Mouse (Mus musculus) embryo, embryonic 9.5 days (tissue): Measurements from ENCODE around the gene Sorbs1.

Experiments
- DNase-seq: peaks from one replicate; pipeline ENCODE4 v3.0.0-alpha.2; 2017; ENCODE audit errors: extremely low spot score

Sorbs1 gene

DNA sequence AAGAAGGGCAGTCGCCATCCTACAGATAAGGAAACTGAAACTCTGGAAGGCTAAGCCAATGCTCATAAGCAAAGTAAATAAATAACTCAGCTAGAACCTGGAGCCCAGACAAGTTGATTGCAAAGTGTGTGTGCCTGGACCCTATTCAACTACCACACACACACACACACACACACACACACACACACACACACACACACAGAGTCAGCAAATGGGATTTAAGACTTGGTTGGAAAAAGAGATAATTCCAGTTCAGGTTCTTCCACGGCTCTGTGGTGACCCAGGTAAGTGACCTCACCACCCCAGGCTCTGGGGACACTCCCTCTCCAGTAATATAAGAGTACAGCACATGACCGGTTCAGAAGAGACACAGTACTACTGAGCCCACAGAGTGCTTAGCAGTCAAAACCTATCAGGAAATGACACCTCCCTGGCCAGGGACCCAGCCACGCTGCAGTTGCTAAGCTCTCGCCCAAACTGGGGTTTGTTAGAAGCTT lies 36.1 kb downstream of the Sorbs1 start:
- DNase-seq: no peak

DNA sequence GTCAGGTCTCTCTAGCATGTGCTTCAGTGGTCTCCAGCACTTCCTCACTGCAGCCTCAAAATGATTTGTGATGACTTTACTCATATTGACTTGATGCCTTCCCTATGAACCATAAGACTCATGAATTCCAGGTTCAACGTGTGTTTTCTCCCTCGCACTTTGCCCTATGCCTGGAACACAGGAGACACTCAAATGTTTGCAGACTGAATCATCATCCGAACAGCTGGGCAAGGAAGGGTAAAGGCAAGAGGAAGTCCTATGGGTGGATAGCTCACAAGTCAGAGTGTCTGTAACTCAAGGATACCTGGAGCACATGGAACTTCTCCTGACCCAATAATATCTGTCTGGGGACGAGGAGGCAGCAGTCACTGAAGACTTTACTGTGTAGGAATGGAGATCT lies 37.1 kb downstream of the Sorbs1 start:
- no peak for DNase-seq

DNA sequence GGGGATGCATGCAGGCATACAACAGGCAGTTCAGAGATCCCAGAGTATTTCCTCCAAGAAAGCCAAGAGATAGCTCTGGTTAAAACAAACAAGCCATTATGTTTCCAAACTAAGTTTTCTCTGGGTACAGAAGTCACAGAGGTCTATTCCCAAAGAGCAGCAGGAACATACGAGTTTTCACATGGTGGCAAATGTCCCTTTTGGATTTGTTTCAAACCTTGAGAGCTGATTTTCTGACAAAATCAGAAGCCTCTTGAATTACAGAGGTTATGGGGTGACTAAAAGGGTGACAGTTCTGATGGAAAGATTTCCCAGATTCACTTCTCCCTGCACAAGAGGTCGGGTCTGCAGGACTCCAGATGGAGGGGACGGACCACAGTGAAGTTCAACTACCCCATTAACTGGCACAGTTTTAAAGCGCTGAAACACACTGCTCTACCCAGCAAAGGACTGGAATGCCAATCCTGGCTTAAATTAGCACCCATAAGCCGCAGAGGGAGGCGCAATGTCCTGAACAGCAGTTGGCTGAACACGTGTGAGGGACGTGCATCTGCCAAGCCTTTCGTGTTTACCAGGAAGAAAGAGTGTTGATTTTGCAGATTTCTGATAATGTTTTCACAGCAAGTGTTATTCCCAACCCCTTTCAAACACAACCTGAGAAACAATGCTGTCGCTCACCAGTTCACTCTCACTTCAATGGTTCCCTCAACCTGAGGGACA lies 41.9 kb downstream of the Sorbs1 start:
- no peak for DNase-seq

DNA sequence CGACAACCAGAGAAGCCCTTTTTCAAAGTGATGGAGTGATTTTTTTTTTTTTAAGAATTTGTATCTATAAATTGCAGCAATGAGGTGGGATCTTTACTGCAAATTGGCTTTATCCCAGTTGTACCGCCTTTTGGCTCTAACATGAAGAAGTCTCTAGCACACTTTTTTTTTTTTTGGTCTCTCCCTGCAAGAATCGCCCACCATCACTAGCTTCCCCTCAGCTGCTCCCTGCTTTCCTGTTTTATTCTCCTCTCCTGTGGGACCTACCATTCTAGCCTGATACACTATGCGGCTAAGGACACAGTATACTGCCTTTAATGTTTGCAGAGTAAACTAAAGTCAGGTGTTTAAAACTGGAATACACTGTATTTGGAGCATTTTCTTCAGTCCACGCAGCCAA lies 43.8 kb downstream of the Sorbs1 start:
- no peak for DNase-seq

DNA sequence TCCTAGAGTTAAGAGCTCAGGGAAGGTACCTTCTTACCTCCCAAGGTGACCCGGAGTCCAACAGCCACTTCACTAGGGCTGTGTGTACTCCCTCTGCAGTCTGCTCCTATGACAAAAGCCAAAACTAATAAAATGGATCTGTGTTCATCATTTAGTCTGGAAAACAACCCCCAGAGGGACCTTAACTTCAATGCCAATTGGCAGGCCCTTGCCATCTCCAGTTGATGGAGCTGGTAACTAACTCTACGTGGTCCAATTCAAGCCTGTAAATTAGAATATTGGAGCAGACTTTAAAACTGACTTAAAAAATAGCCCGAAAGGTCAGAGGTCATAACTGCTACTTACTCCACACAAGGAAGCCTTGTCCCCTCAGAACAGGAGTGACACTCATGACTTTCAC lies 45.3 kb downstream of the Sorbs1 start:
- DNase-seq: no peak

DNA sequence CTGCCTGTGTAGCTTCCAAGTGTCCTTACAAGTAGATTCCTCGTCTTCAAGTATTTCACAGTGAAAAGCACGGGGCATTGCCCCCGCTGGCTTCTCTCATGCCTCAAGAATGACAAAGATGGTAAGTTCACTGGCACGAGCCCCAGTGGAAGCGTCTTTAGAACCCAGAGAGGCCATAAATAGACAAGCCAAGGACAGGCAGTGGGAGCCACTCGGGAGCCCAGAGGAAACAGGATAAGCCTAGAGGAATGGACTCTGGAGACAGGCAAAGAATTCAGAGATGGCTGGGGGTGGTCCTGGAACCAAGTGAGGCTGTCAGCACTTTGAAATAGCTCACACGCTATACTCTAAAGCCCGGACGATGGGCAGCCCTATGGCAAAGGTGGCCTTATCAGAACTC lies 45.8 kb downstream of the Sorbs1 start:
- no peak for DNase-seq

DNA sequence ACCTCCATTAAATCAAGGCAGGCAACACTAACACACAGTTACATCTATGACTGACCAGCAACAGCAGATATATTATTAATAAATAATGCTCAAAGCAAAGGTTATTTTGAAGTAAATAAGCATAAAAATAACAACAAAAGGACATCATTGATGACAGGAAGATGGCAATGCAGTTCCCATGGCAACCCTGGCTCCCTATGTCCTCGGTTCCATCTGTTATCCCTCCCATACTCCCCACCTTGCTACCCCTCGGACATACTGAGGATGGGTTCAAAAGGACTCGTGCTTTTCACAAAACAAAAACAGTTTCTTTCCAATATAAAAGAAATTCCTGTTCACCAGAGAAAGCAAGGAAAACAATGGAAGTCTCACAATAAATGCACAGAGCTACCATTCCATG lies 48.2 kb downstream of the Sorbs1 start:
- no peak for DNase-seq

DNA sequence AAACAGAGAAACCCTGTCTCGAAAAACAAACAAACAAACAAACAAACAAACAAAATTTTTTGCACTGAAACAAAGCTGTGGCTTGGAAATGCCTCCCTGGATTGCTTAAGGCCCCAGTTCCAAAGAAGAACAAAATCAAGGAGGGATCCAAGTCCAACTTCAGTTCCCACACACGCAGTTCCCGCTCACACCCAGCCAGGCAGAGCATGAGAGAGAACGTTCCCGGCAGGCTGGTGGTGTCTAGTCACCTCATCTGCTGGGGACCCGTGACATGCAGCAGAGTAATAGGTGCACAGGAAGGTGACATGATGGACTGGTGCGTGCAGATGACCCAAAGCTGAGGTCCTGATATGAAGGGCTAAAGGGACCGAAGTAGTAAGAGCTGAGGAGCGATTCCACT lies 49.2 kb downstream of the Sorbs1 start:
- no peak for DNase-seq

DNA sequence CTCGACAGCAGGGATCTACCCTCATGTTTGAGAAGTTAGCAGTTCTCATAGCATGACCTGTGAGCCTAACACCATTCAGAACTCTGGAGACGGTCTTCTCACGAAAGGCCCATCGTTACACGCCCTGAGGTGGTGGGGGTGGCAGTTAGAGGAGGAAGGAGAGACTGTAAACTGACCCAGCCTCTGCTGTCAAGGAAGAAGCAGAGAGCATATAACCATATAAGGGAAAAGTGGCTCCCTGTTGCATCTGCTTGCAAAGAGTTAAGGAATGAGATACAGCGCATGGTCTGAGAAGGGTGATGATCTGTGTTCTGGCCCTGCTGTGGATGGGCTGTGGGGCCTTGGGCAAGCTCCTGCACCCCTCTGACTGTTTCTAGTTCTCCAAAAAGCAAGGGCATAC lies 50.7 kb downstream of the Sorbs1 start:
- peak; percentile 14 for DNase-seq

DNA sequence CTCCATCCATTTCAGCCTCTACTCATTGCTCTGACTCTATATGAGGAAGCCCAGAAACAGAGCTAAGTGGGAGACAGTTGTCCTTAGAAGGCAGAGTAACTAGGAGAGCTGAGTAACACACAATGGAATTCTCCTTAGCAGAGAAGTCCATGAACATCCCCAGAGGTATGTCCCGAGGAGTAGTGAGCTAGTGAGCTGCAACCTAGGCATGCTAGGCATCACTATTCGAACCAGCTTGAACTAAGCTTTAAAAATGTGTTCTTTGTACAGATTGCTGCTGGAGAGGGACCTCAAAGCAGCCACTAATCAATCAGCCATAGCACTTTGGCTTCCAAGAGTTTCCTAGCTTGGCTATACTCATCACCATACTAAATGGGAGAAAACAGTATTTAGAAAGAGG lies 51.1 kb downstream of the Sorbs1 start:
- DNase-seq: no peak

DNA sequence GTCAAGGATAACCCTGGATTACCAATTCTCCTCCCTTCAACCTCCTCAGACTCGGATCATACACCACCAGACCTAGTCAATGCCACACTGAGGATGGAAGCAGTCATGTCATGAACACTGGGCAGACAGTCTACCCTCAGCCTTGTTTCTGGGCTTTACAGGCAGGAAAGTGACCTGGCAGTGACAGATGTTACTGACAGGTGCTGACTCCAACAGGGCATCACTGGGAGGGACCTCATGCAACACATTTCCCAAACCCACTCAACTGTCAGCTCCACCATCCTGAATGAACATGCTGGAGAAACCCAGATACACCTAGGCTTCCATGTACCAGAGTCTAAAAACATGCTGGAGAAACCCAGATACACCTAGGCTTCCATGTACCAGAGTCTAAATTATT lies 51.9 kb downstream of the Sorbs1 start:
- no peak for DNase-seq

DNA sequence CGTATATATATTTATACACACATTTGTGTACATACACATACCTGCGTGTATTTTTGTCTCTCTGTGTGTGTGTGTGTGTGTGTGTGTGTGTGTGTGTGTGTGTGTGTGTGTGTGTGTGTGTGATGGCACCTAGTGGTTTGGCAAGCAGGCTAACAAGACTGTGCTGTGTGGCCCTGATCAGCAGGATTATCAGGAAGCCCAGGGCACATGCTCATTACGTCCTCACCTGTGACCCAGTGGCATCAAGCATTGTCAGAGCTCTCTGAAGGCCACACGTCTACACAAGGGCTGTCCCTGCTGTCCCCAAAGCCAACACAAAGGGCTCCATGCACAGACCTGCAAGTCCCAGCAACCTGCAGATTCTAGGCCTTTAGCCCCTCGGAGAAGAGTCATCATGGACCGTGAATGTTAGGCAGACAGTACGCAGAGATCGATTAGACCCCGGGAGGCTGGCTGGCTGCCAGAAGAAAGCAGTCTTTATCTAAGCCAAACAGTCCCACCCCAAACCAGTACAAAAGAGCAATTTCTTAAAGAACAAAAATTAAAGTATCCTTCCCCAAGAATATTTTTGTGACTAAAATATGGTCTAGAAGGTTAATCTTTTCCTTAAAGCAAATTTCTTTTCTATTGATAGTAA lies 52.6 kb downstream of the Sorbs1 start:
- no peak for DNase-seq

DNA sequence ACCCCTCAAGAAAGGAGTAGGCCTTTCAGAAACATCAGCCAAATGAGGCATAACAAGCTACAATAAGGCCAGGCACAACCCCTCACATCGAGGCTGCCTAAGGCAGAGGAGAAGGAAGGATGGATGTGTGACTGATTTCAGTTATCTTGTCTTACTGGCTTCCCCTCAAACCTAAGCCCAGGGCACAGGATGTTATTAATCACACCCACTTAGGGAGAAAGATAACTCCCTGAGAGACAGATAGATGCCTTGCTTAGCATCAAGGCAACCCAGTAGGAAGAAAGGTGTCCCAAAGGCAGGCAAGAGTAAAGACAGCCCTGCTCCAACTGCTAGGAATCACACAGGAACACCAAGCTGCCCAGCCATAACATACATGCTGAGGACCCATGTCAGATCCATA lies 54.2 kb downstream of the Sorbs1 start:
- DNase-seq: no peak

DNA sequence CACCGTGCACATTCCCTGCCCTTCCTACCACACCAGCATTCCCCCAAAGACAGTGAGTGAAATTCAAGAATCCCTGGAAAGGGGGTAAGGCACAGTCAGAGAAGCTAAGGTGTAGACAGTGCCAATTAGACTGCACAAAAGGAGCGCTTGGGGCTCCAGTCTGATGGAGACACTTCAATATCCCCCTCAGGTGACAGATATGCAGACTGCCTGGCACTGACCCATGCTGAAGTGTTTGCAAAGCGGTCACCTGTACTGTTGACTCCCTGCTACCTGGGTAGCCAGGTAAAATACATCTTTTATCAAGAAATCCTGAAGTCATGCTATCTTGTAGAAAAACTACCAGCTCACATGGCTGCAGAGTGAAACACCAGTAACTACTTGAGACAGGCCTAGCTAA lies 54.8 kb downstream of the Sorbs1 start:
- no peak for DNase-seq

DNA sequence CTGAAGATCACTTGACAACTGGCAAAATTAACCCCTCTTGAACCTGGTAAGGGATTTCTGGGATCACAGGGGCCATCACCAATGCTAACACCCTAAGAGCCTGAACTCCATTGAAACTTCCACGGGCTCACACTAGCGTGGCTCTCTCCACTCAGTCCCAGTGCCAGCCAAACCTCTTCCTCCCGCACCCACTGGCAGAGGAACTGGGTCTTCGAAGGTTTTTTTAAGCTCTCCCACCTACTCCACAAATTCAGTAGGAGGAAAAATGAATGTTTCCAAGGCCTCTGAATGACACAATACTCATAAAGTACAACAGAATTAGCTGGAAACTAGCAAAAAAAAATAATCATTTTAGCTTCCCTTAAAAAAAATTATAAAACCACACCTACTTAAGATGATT lies 58.3 kb downstream of the Sorbs1 start:
- DNase-seq: no peak

DNA sequence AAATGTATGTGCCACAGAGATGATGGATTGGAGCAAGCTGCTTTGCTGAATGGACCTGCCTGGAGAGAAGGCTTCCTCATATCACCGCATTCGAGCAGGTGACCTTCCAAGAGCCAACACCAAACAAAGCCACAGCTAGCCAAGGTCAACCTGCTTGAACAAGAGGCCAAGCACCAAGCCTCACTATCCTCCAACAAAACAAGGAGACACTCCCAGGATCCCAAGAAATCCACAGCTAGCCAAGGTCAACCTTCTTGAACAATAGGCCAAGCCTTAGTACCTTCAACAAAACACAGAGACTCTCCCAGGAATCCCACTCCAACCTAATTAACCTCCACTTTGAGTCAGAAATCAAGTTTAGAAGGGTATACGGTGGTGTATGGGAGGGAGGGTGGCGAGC lies 59.5 kb downstream of the Sorbs1 start:
- DNase-seq: no peak

DNA sequence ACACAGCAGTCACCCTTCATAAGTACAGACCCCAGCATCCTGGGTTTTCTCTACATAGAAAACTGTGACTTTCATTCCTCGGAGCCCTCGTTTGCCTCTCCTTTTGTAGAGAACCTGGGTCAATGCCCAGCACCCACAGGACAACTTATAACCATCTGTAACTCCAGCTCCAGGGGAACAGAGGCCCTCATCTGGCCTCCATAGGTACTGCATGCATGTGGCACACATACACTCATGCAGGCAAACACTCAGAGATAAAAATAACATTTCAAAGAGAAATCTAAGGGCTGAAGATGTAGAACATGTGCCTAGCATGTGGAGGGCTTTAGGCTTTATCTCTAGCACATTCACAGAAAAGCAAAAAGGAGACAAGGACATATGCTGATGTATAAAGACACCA lies 61.4 kb downstream of the Sorbs1 start:
- DNase-seq: no peak

DNA sequence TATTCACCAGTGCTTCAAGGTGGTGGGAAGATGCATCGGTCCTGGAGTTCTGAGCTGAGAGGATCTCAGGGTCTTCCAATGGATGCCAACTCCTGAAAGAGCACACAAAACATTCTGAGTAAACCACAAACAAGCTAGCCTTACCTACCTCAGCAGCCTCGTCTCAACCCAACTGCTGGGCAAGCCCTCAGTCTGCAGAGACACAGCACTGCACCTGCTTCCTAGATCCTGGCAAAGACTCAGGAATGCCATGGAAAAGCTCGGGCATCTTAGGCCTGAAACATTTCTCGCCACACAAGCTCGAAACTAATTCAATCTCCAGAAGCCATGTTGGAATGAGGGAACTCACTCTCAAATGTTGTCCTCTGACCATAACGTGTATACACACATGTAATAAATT lies 62.3 kb downstream of the Sorbs1 start:
- no peak for DNase-seq

DNA sequence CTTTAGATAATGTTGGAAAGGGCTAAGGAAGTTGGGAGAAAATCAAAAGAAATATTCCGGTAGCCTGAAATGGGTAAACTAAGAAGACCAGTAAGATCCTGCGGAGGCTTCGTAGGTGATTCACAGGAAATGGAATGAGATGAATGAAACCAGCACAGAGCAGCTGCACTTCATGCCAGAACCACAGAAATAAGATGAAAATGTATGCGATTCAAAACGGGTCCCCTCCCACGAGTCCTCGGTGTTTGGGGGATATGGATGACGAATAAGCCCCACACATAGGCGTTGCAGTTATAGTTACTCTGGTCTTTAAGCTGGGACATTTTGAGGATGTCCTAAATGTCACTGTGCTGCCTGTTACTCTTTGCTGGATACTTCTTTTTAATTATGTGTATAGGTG lies 67.1 kb downstream of the Sorbs1 start:
- no peak for DNase-seq

DNA sequence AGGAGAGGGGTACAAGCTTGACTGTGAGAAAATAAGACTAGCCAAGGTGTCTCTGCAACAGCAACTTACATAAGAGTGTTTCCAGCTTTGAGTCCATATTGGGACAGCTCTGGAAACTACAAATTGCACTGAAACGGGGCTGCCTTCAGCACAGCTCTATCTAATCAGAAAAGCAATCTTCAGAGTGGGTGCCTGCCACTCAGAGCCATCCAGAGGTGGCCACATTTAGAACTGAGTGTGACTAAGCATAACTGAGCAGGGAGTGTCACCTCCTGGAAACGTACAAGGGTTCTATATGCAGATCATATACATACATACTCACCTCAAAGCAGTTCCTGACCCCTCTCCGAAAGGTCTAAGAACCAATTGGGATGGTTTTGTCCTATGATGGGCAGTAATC lies 71.2 kb downstream of the Sorbs1 start:
- DNase-seq: no peak

DNA sequence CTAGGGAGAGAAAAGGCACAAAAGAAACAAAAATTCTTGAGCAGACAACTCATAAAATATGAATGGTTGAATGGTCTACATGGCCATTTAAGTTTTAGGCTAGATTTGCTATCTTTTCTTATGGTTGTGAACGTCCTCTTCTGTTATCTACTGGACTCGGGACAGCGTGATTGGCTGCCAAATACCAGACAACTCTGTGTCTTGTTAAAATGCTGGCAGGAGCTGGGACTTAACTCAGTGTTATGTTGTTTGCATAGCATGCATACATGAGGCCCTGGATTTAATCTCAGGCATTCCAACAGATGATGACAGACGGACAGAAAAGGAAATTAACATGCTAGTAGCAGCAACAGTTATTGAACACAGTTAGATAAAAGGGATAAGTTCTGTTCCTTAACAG lies 72.6 kb downstream of the Sorbs1 start:
- DNase-seq: no peak

DNA sequence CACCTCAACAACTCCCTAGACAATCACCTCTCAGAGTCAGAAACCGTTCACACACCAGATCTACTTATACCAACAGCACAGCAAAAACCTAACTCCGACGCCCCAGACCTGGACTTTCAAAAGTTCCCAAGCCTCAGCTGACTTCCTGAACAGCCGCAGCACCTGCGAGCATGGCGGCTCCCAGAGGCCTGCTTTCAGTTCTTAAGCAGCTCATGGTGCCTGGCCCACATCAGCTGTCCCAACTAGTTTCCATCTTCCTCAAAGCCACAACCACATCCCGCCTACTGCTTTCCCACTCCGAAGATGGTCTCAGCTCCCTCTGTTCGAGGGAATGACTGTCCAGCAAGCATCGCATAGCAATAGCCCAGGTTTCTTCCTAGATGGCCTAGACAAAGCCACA lies 74.7 kb downstream of the Sorbs1 start:
- no peak for DNase-seq

DNA sequence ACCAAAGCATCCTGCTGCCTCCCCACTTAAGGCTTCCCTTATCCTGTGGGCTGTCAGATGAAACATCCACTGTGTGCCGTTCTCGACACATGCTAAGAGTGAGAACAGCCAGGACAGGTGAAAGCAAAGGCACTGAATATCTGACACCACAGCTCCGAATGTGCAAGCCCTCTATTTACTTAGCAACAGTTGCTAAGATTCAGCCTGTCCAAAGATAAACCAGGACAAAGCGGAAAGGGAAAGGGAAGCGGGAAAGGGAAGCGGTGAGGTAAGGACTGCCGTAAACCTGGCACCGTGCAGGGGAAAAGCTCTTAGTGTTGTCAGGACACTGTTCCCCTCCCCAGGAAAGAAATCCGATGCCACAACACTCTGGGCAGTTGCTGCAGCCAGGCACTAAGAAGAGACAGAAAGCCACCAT lies 75.9 kb downstream of the Sorbs1 start:
- peak; percentile 25 for DNase-seq
